Mouse (Mus musculus): ENCODE measurements around the gene Srsf4.

DNA sequence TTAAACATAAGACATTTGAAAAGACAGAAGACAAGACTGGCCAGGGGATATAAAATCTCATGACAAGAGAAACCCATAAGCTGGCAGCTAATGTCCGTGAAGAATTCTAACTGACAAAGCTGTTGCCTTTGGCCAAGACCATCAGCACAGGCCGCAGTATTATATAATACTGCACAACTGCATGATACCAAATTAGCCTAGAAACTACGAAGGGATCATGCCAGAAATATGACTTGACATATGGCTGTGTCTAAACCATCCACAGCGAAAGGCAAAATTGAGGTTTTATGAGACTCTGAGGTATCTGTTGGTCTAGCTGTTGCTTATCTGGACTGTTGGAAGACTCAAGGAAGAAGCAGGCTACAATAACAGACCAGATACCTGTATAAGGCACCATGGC is 67.4 kb downstream of the Srsf4 start:
- TF ChIP-seq HCFC1 (IDR thresholded peaks at IDR 0.05; ENCODE audit: borderline replicate concordance, insufficient read depth, low read length), result no peak
- TF ChIP-seq CHD2 (IDR thresholded peaks at IDR 0.05; ENCODE audit: low read depth, low read length), result no peak
- no peak for TF ChIP-seq ZNF384 (IDR thresholded peaks at IDR 0.05; ENCODE audit: low read depth, low read length)

Data from ES-E14 (cell line).